Mouse (Mus musculus) gastrocnemius, postnatal 25 days (tissue): ENCODE data around the gene Pga5. TPM values are rescaled to one million over a fixed set of nuclear protein-coding genes. Genes with fewer than 3 reads are reported as not detected.

Experiments
- DNase-seq: peaks from one replicate; pipeline ENCODE4 v3.0.0; 2022
- total RNA-seq, 2 experiments: library from RNA; stranded (reverse); gene quantifications; 1 replicate in 1 of 2; 2 replicates in 1 of 2; pipeline ENCODE4 v1.2.3; 2021

The Pga5 gene
- total RNA-seq, 2 experiments from 2014 or later: not detected

- DNase-seq: no peak
Observed at GRCm38 (mm10) chr19:10702125-10702524, 24.3 kb upstream of the Pga5 start.

GRCm38 (mm10) chr19:10701013-10701726, 23.3 kb upstream of the Pga5 start:
- DNase-seq: peak; percentile 49

- no peak for DNase-seq
Observed at GRCm38 (mm10) chr19:10699851-10700250, 22.0 kb upstream of the Pga5 start.

- no peak for DNase-seq
Observed at GRCm38 (mm10) chr19:10698131-10698991, 20.5 kb upstream of the Pga5 start.

GRCm38 (mm10) chr19:10695801-10696200, 17.9 kb upstream of the Pga5 start:
- DNase-seq: no peak

GRCm38 (mm10) chr19:10693926-10694682, 16.2 kb upstream of the Pga5 start:
- no peak for DNase-seq

GRCm38 (mm10) chr19:10692361-10692760, 14.5 kb upstream of the Pga5 start:
- no peak for DNase-seq

GRCm38 (mm10) chr19:10691660-10692059, 13.8 kb upstream of the Pga5 start:
- no peak for DNase-seq

GRCm38 (mm10) chr19:10691121-10691520, 13.2 kb upstream of the Pga5 start:
- no peak for DNase-seq

- no peak for DNase-seq
Observed at GRCm38 (mm10) chr19:10690336-10690735, 12.5 kb upstream of the Pga5 start.

- no peak for DNase-seq
Observed at GRCm38 (mm10) chr19:10689470-10690166, 11.7 kb upstream of the Pga5 start.

- peak; percentile 92 for DNase-seq
Observed at GRCm38 (mm10) chr19:10688537-10689352, 10.9 kb upstream of the Pga5 start, which contains the start of gene Vps37c. TSS of gene Vps37c (plus strand) at chr19:10688735.

GRCm38 (mm10) chr19:10685727-10686126, 7.9 kb upstream of the Pga5 start:
- DNase-seq: no peak

GRCm38 (mm10) chr19:10685081-10685480, 7.2 kb upstream of the Pga5 start:
- DNase-seq: no peak

GRCm38 (mm10) chr19:10681571-10681970, 3.7 kb upstream of the Pga5 start:
- no peak for DNase-seq

GRCm38 (mm10) chr19:10678772-10679067, 849 bp upstream of the Pga5 start:
- no peak for DNase-seq

GRCm38 (mm10) chr19:10676656-10677055, 1.2 kb downstream of the Pga5 start:
- DNase-seq: no peak

- DNase-seq: no peak
Observed at GRCm38 (mm10) chr19:10673275-10673674, 4.6 kb downstream of the Pga5 start.

- no peak for DNase-seq
Observed at GRCm38 (mm10) chr19:10671854-10672417, 5.9 kb downstream of the Pga5 start.

GRCm38 (mm10) chr19:10671319-10671718, 6.6 kb downstream of the Pga5 start:
- DNase-seq: no peak

GRCm38 (mm10) chr19:10665499-10665898, 12.4 kb downstream of the Pga5 start:
- no peak for DNase-seq
